Mouse (Mus musculus) testis, adult 2 months (tissue): Measurements from ENCODE around the gene Tmem178b.

Experiments used
- CTCF ChIP-seq: fragments of 200-500 bp; IDR thresholded peaks from 2 replicates; pipeline ENCODE4 v1.5.1; 2012; ENCODE audit warnings: low read depth, mild to moderate bottlenecking, inconsistent platforms, low read length, moderate library complexity; ENCODE audit not compliant: control insufficient read depth, insufficient read depth, insufficient replicate concordance
- POLR2A ChIP-seq: fragments of 200-500 bp; IDR thresholded peaks from 2 replicates; pipeline ENCODE4 v1.6.1; 2012; ENCODE audit warnings: low read depth, mild to moderate bottlenecking, inconsistent platforms, low read length, moderate library complexity; ENCODE audit not compliant: control insufficient read depth

DNA sequence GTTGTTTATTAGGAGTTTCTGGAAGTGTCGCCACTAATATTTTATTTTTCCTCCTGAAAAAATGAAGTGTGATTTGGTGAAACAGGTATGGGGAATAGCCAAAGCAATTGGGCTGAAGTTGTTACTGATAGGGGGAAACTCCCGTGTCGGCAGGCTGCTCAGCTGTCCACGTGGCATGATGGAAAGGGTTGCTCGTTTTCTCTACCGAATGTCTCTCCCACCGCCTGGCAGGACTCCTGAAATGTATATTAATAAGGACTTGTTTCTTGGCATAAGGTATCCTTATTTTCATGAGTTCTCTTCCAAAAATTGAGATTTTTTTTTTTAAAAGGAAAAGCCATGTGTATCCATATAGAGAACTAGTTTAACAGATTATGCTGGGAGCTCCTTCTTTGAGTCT, 67.8 kb downstream of the Tmem178b start:
- TF ChIP-seq CTCF (no peak), POLR2A (no peak)
